Mouse (Mus musculus): Measurements from ENCODE around the gene Uba7.
A peak's percentile ranks its signal among the peaks of the same experiment; 100 is the strongest.

Uba7 gene

GRCm38 (mm10) chr9:107961881-107962280 is 13.4 kb upstream of the Uba7 start:
- no peak for DNase-seq (ENCODE audit: low spot score)

GRCm38 (mm10) chr9:107962916-107963315 is 12.4 kb upstream of the Uba7 start:
- DNase-seq (ENCODE audit: low spot score): no peak

- peak; percentile 89 for DNase-seq (ENCODE audit: low spot score)
Observed at GRCm38 (mm10) chr9:107963700-107964099, 11.6 kb upstream of the Uba7 start.

GRCm38 (mm10) chr9:107964681-107965080 is 10.6 kb upstream of the Uba7 start:
- DNase-seq (ENCODE audit: low spot score): no peak

- DNase-seq (ENCODE audit: low spot score): no peak
Observed at GRCm38 (mm10) chr9:107966676-107967075, 8.6 kb upstream of the Uba7 start.

- no peak for DNase-seq (ENCODE audit: low spot score)
Observed at GRCm38 (mm10) chr9:107967437-107967836, 7.9 kb upstream of the Uba7 start.

- no peak for DNase-seq (ENCODE audit: low spot score)
Observed at GRCm38 (mm10) chr9:107968531-107968930, 6.8 kb upstream of the Uba7 start.

- DNase-seq (ENCODE audit: low spot score): no peak
Observed at GRCm38 (mm10) chr9:107970311-107970710, 5.0 kb upstream of the Uba7 start.

GRCm38 (mm10) chr9:107971690-107972541 is 3.4 kb upstream of the Uba7 start:
- peak; percentile 93 for DNase-seq (ENCODE audit: low spot score)

- DNase-seq (ENCODE audit: low spot score): peak; percentile 87
Observed at GRCm38 (mm10) chr9:107974491-107975171, 674 bp upstream of the Uba7 start.

- no peak for DNase-seq (ENCODE audit: low spot score)
Observed at GRCm38 (mm10) chr9:107978815-107979214, 3.5 kb downstream of the Uba7 start.

- DNase-seq (ENCODE audit: low spot score): no peak
Observed at GRCm38 (mm10) chr9:107981684-107982605, 6.6 kb downstream of the Uba7 start.

- peak; percentile 84 for DNase-seq (ENCODE audit: low spot score)
Observed at GRCm38 (mm10) chr9:107982681-107983346, 7.5 kb downstream of the Uba7 start, which contains the start of gene Gm20661. Gene Gm20661, plus strand, starts transcription at chr9:107983058.

GRCm38 (mm10) chr9:107983421-107983890 is 8.2 kb downstream of the Uba7 start:
- DNase-seq (ENCODE audit: low spot score): no peak

GRCm38 (mm10) chr9:107984052-107984753 is 8.9 kb downstream of the Uba7 start:
- no peak for DNase-seq (ENCODE audit: low spot score)

- DNase-seq (ENCODE audit: low spot score): no peak
Observed at GRCm38 (mm10) chr9:107984754-107985055, 9.4 kb downstream of the Uba7 start.

- DNase-seq (ENCODE audit: low spot score): peak; percentile 93
Observed at GRCm38 (mm10) chr9:107985131-107986119, 10.1 kb downstream of the Uba7 start, which contains the start of gene Inka1. Gene Inka1, minus strand, starts transcription at chr9:107985879.

- DNase-seq (ENCODE audit: low spot score): no peak
Observed at GRCm38 (mm10) chr9:107986376-107986775, 11.1 kb downstream of the Uba7 start.

- no peak for DNase-seq (ENCODE audit: low spot score)
Observed at GRCm38 (mm10) chr9:107987950-107988349, 12.6 kb downstream of the Uba7 start.

- no peak for DNase-seq (ENCODE audit: low spot score)
Observed at GRCm38 (mm10) chr9:107992197-107992596, 16.9 kb downstream of the Uba7 start, which contains the start of gene Cdhr4. Gene Cdhr4, plus strand, starts transcription at chr9:107992497.

All from c-Kit-positive CD71-positive TER-119-positive erythroid progenitor cells, embryonic 14.5 days (primary cell).